28 mouse cellular contexts compared by ENCODE assay signal in the genomic region with DNA sequence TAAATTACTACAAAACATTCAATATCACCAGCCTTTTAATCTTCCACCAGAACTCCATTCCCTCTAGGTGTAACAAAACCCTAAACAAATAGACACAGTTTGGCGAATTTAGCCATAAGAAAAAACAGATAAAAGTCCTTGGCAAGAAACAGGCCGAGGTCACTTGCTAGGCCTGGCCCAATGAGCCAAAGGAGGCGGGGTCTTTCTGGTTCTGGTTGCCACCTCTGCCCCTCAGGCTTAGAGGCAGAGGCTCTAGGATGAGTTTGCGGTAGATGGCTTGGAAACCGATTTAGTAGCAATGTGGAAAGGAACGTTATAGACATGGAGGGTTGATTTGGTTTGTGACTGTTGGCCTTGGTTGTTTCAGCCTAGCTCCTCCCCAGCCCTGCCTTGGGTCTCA. TPM values are rescaled to one million over a fixed set of nuclear protein-coding genes. Genes with fewer than 3 reads are reported as not detected.
A peak's percentile ranks its signal among the peaks of the same experiment; 100 is the strongest.
DNase-seq lines count a peak whose midpoint lies in the region; ATAC-seq and TF ChIP-seq lines count a peak whose summit lies in the region.
"Had no signal": no experiment of that assay in that cellular context is flagged by ENCODE, and none has a peak within 500 bp of the region (broad histone marks: within the 10 kb centered on the region; RNA-seq: fewer than 3 reads in every experiment).

No protein-coding gene starts in this region.

- H3K4me3 ChIP-seq in ES-Bruce4 (ENCODE audit: low read depth, low read length) (no peak overlapping the region), ES-E14 (ENCODE audit: insufficient read depth in 1 of 2, low read depth in 1 of 2, low read length in 2 of 2, poor library complexity in 1 of 2, severe bottlenecking in 1 of 2) (peak overlapping the region; percentile 2 to 33; a peak in 1 of 4 replicates)
- H3K4me3 ChIP-seq: embryonic facial prominence, embryonic 10.5 days; embryonic facial prominence, embryonic 13.5 days; erythroblast, embryonic 14.5 days; forebrain, embryonic 12.5 days; forebrain, embryonic 15.5 days; heart, embryonic 12.5 days; heart, embryonic 15.5 days; hindbrain, embryonic 10.5 days; hindbrain, embryonic 13.5 days; intestine, embryonic 15.5 days had no signal

- TF ChIP-seq EP300 in ES-Bruce4 (IDR thresholded peaks at IDR 0.05; ENCODE audit: insufficient read depth, low read depth, low read length), result no peak

- DNase-seq in adrenal gland, postnatal 14 days, result peak; percentile 13
- DNase-seq in adrenal gland, adult 8-10 months, result no peak
- DNase-seq in ES-E14 (ENCODE audit: low read depth, low spot score), result peak; percentile 27
- no peak for DNase-seq in liver
- DNase-seq: cerebellum, adult 11 months; cerebellum, adult 8-10 months; cerebellum, postnatal 10 days; cerebellum, postnatal 36 days; embryo, embryonic 11 days; gastrocnemius, postnatal 25 days; heart, adult 18-20 months; heart, postnatal 10 days; heart, postnatal 36 days; kidney, adult 11 months had no signal

- TF ChIP-seq POLR2A in ES-Bruce4 (IDR thresholded peaks at IDR 0.05; ENCODE audit: insufficient read depth, low read length), result no peak

- H3K4me1 ChIP-seq in ES-Bruce4 (ENCODE audit: control insufficient read depth, insufficient read depth, low read length) (peaks cover 5% of the 10 kb centered on the region), ES-E14 (ENCODE audit: control insufficient read depth in 2 of 2, insufficient read depth in 2 of 2, low read length in 2 of 2, poor library complexity in 1 of 2) (peaks cover 25 to 34% of the 10 kb centered on the region in 2 experiments)
- H3K4me1 ChIP-seq: embryonic facial prominence, embryonic 10.5 days; embryonic facial prominence, embryonic 13.5 days; forebrain, embryonic 12.5 days; forebrain, embryonic 15.5 days; heart, embryonic 12.5 days; heart, embryonic 15.5 days; hindbrain, embryonic 13.5 days; intestine, embryonic 15.5 days had no signal

- no peaks in the 10 kb centered on the region for H3K27me3 ChIP-seq in ES-Bruce4 (ENCODE audit: control insufficient read depth, insufficient read depth, low read length, poor library complexity, severe bottlenecking)
- H3K27me3 ChIP-seq: embryonic facial prominence, embryonic 13.5 days; forebrain, embryonic 12.5 days; forebrain, embryonic 15.5 days; heart, embryonic 12.5 days; heart, embryonic 15.5 days; hindbrain, embryonic 13.5 days; intestine, embryonic 15.5 days had no signal

- no peaks in the 10 kb centered on the region for H3K36me3 ChIP-seq in ES-Bruce4 (ENCODE audit: control insufficient read depth, insufficient read depth, low read length, poor library complexity, severe bottlenecking)
- H3K36me3 ChIP-seq in ES-E14 (ENCODE audit: control insufficient read depth, insufficient read depth, low read length, poor library complexity, severe bottlenecking), result peaks cover 1% of the 10 kb centered on the region; the same call in 1 of the 2 replicates
- H3K36me3 ChIP-seq: embryonic facial prominence, embryonic 10.5 days; embryonic facial prominence, embryonic 13.5 days; forebrain, embryonic 12.5 days; forebrain, embryonic 15.5 days; heart, embryonic 12.5 days; heart, embryonic 15.5 days; hindbrain, embryonic 10.5 days; intestine, embryonic 15.5 days had no signal

- H3K9me3 ChIP-seq in ES-Bruce4 (replicated peaks; ENCODE audit: control insufficient read depth, insufficient read depth, low read length, poor library complexity, severe bottlenecking) (no peaks in the 10 kb centered on the region), ES-E14 (ENCODE audit: control insufficient read depth, insufficient read depth, low read depth, low read length) (no peaks in the 10 kb centered on the region)
- H3K9me3 ChIP-seq: embryonic facial prominence, embryonic 10.5 days; embryonic facial prominence, embryonic 13.5 days; forebrain, embryonic 12.5 days; forebrain, embryonic 15.5 days; heart, embryonic 12.5 days; heart, embryonic 15.5 days; hindbrain, embryonic 10.5 days; hindbrain, embryonic 13.5 days; intestine, embryonic 15.5 days had no signal

- in situ Hi-C loops in ES-E14 (cut with MboI; ENCODE audit: low sequenced_read_pairs in 2 of 2, unreplicated experiment in 2 of 2), result no loop called here

- ATAC-seq in megakaryocyte-erythroid progenitor cell, adult 5-6 weeks (replicated peaks; ENCODE audit: low FRiP score, low TSS enrichment, poor library complexity, severe bottlenecking), result no peak
- ATAC-seq: CD4-positive, CD25-positive, alpha-beta regulatory T cell, adult 4 months; forebrain, embryonic 15.5 days; hindbrain, embryonic 16.5 days; intestine, embryonic 15.5 days had no signal

- H3K9ac ChIP-seq in ES-Bruce4 (ENCODE audit: low read depth, poor library complexity, severe bottlenecking) (no peak overlapping the region), ES-E14 (ENCODE audit: insufficient read depth, low read depth, low read length, poor library complexity, severe bottlenecking) (peak overlapping the region; percentile 45)
- H3K9ac ChIP-seq: embryonic facial prominence, embryonic 13.5 days; forebrain, embryonic 12.5 days; forebrain, embryonic 15.5 days; heart, embryonic 12.5 days; heart, embryonic 15.5 days; hindbrain, embryonic 13.5 days; intestine, embryonic 15.5 days had no signal

- TF ChIP-seq CTCF in ES-Bruce4 (IDR thresholded peaks at IDR 0.05; ENCODE audit: low read depth, low read length), result no peak

- H3K27ac ChIP-seq in ES-Bruce4 (ENCODE audit: insufficient read depth, low read length), result peak overlapping the region; percentile 47; the same call in 1 of the 2 replicates
- peak overlapping the region; percentile 82; the same call in 1 of the 2 replicates for H3K27ac ChIP-seq in ES-E14 (ENCODE audit: insufficient read depth, low read depth, low read length, poor library complexity, severe bottlenecking)
- H3K27ac ChIP-seq: embryonic facial prominence, embryonic 10.5 days; embryonic facial prominence, embryonic 13.5 days; forebrain, embryonic 12.5 days; forebrain, embryonic 15.5 days; heart, embryonic 15.5 days; hindbrain, embryonic 10.5 days; hindbrain, embryonic 13.5 days; intestine, embryonic 15.5 days had no signal

TF ChIP-seq in ES-E14, 5 proteins besides CTCF, POLR2A, EP300 and RAD21:
- TF ChIP-seq HCFC1 (IDR thresholded peaks at IDR 0.05; ENCODE audit: borderline replicate concordance, insufficient read depth, low read length), result no peak
- TF ChIP-seq CHD2 (IDR thresholded peaks at IDR 0.05; ENCODE audit: low read depth, low read length), result no peak
- no peak for TF ChIP-seq ZNF384 (IDR thresholded peaks at IDR 0.05; ENCODE audit: low read depth, low read length)
- no peak for TF ChIP-seq MAFK (IDR thresholded peaks at IDR 0.05; ENCODE audit: insufficient read depth, low read depth, low read length)
- TF ChIP-seq ZC3H11A (IDR thresholded peaks at IDR 0.05; ENCODE audit: borderline replicate concordance, low read depth, low read length), result no peak

RNA-seq across cellular contexts. Expression of a gene that starts 52.8 kb away (rescaled TPM):
- 6.4 and 6.5 TPM in 2 replicates for total RNA-seq in adrenal gland, postnatal 14 days (2021)
- 10 to 100 TPM in 3 of 4 experiments, 1 to 10 TPM in 1; 6.6 to 15.9 (median 11.0) TPM for total RNA-seq in adrenal gland, adult 8-10 months (2022)
- 9.0 and 10.0 TPM in 2 replicates for polyA plus RNA-seq in ES-Bruce4 (2011; ENCODE audit: insufficient read depth, insufficient read length, low read depth, missing spikeins)
- total RNA-seq in ES-E14 (2012; rRNA removed), result 9.1 and 11.2 TPM in 2 replicates
- not detected in 2 replicates for total RNA-seq in megakaryocyte-erythroid progenitor cell, adult 5-6 weeks (2014; fragmentation: Nextera tagmentation)
- not detected in 2 replicates for total RNA-seq in megakaryocyte-erythroid progenitor cell, adult 5-6 weeks (2017)
- polyA plus RNA-seq: erythroblast, embryonic 14.5 days had no signal

Comparison
In these comparisons a context has a peak if more than half of its experiments do, and no peak if none do; other contexts are left out.
1. DNase-seq: peak in adrenal gland, postnatal 14 days (single experiment) and ES-E14 (single experiment); none in adrenal gland, adult 8-10 months (single experiment) and liver (single experiment).